Mouse (Mus musculus): ENCODE data around the gene Vps35.

Vps35 gene

DNA sequence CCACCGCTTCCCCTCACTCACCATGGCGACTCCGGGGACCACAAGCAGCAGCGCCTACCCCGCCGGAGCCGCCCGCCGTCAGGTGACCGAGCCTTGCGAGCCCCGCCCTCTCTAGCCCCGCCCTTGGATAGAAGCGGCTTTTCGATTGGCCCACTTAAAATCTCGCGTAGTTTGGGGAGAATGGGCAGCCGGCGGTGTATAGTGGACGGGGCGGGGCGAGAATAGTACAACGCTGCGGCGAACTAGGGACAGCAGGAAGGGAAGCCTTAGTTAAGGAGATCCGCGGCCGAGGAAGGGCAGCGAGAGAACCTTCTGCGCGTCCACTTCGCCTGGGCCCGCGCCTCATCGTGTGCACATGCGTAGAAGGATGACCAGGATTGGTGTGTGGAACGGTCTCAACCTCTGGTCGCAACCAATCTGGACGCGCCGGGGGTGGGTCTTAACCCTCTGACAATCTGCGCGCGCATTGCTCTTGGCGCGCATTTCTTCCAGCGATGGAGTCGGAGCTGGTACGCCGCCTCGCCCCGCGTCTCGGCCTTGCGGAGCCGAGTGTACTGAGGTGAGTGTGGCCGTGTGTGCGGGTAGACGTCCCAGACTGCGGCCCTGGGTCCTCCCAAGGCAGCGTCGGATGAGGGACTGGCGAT is at the start of gene Vps35, which contains the start of gene Orc6:
Gene Vps35, minus strand, starts transcription at position 369 of the 644 bp plus-strand sequence.
Gene Orc6, plus strand, starts transcription at position 199 of the 644 bp plus-strand sequence.
- in situ Hi-C loops (cut with MboI; ENCODE audit: low pct_unique_long_range_greater_than_20kb in 1 of 2, low sequenced_read_pairs in 2 of 2, unreplicated experiment in 1 of 2), result loop anchor here in 1 of 2 experiments (25.0 kb wide), 1 partner anchor 213 kb away; no protein-coding TSS in a partner anchor

DNA sequence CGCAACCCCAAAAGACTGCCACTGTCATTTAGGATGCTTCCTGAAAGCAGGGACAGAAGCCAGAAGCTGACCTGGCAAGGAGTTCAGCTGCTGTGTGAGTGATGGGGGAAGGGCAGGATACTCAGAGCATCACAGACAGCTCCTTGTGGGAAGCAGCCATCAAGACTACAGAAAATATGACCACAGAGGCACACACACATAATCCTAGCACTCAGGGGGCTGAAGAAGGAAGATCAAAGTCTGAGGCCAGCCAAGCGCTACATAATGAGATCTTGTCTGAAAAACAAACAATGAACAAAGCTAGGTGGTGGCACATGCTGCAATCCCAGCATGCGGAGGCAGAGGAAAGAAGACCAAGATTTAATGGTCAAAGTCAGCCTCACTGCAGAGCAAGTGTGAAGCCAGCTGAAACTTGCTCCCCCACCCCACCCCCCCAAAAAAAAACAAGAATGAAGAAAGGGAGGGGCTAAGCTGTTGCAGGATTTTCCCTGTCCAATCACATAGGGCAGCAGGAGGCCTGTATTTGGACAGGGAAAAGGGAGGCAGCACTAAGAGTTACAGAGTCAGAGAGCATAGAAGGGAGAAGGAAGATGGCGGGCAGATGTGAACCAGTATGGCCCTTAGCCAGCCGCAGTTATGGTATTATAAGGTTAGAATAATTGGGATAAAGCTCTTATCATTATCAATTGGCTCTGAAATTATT is 40.4 kb upstream of the Vps35 start:
- in situ Hi-C loops (cut with MboI; ENCODE audit: low pct_unique_long_range_greater_than_20kb in 1 of 2, low sequenced_read_pairs in 2 of 2, unreplicated experiment in 1 of 2), result no loop called here

DNA sequence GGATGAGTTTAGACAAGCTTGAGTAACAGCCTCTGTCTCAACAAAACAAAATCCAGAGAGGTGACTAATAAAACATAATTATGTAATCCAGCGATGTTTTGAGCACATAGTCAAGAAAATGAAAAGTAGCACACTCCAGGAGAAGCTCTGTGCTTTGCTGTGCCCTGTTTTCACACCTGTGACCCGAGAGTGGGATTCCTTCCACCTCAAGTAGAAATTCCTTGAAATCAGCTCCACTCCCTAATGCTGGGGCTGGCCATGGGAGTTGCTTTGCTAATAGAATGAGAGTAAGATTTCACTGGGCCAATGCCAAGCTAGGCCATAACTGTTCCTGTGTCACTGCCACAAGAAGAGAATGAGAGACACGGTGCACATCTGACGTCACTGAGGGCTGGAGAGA is 38.1 kb upstream of the Vps35 start:
- in situ Hi-C loops (cut with MboI; ENCODE audit: low pct_unique_long_range_greater_than_20kb in 1 of 2, low sequenced_read_pairs in 2 of 2, unreplicated experiment in 1 of 2), result no loop called here

DNA sequence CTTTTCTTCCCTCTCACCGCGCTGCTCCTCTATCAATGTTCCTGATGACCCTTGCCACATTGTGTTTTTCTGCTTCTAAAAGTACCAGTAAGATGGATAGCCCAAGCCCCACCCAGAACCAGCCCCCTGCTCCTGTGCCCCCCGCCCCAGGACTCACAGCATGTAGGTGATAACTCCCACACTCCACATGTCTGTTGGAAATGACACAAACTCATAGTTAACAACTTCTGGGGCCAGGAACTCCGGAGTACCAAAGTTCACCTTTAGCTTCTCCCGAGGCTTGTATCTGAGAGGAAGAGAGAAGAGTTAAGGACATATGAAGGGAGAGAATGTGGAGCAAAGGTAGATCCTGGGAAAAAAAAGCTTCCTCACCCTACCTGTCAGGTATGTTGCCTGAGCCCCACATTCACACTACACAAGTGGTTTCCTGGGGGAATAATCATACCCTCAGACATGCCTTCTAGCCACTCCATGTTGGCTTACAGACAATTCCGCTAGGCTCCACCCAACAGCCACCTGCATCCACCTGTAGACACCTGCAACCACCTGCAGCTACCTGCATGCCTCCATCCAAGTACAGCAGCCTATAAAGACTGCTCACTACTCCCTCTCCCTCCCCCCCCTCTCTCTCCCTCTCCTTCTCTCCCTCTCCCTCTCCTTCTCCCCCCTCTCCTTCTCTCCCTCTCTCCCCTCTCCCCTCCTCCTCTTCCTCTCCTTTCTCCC is 36.8 kb upstream of the Vps35 start:
- in situ Hi-C loops (cut with MboI; ENCODE audit: low pct_unique_long_range_greater_than_20kb in 1 of 2, low sequenced_read_pairs in 2 of 2, unreplicated experiment in 1 of 2), result no loop called here

DNA sequence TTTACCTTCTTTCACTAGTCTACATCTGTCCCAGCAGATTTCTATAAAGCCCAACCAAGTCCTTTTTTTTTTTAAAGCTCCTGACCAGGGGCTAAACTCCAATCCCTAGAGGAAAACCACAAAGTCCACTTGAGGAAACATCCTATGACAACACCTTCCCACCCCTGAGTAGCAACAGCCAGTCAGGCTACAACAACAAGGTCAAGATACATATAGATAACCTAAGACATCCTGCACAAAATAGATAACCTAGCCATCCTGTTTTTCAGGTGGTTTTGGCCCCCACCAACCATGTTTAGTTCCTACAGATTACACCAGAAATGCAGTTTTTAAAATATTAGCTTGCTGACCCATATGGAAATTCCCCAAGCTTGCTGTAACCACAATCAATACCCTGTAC is 35.5 kb upstream of the Vps35 start:
- in situ Hi-C loops (cut with MboI; ENCODE audit: low pct_unique_long_range_greater_than_20kb in 1 of 2, low sequenced_read_pairs in 2 of 2, unreplicated experiment in 1 of 2), result no loop called here

DNA sequence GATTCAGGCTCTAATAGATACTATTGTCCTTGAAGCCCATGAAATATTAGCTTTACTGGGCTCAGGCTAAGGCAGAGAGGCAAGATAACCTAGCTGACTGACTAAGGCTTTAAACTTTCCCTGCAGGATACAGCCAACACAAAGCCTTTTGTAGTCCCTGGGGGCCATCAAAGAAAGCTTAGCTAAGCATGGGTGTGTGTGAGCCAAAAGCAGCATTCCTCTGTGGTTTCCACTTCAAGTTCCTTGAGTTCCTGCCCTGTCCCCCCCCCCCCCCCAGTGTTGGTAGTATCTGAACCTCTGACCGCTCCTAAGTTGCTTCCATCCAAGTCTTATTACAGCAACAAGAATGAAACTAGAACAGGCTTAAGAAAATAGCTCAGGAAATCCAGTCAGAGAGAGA is 29.9 kb upstream of the Vps35 start:
- in situ Hi-C loops (cut with MboI; ENCODE audit: low pct_unique_long_range_greater_than_20kb in 1 of 2, low sequenced_read_pairs in 2 of 2, unreplicated experiment in 1 of 2), result no loop called here

DNA sequence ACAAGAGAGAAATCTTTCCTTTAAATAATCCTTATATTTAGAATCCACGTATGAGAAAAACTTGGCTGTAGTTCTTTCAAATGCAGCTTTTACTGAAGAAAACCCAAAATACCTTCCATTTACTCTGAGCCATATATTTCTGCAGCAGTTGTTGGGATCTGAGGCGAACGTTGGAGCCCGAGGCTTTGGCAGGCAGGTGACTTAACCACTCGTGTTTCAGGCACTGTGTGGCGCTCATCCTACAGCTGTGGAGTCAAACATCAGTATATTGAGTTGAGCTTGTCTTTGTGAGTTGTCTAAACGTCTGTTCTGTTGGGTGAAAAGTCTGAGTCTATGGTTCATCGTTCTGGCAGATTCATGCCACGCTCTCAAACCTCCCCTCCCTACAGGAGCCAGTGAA is 27.4 kb upstream of the Vps35 start:
- in situ Hi-C loops (cut with MboI; ENCODE audit: low pct_unique_long_range_greater_than_20kb in 1 of 2, low sequenced_read_pairs in 2 of 2, unreplicated experiment in 1 of 2), result no loop called here

DNA sequence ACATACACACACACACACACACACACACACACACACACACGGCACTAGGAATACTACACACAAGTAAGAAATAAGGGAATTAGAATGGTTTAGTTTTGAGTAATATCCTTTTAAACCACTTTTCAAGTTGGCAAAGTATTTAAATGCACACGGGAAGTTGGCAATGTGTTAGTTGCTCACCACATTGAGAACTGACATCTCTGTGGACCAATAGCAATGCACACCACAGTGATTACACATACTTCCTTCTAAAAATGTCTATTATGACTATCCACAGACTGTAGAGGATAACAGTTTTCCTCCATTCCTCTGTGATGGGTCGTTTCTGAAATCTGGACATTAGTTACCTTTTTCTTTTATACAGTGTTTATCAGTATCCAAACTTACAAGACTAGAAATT is 23.5 kb upstream of the Vps35 start:
- in situ Hi-C loops (cut with MboI; ENCODE audit: low pct_unique_long_range_greater_than_20kb in 1 of 2, low sequenced_read_pairs in 2 of 2, unreplicated experiment in 1 of 2), result no loop called here

DNA sequence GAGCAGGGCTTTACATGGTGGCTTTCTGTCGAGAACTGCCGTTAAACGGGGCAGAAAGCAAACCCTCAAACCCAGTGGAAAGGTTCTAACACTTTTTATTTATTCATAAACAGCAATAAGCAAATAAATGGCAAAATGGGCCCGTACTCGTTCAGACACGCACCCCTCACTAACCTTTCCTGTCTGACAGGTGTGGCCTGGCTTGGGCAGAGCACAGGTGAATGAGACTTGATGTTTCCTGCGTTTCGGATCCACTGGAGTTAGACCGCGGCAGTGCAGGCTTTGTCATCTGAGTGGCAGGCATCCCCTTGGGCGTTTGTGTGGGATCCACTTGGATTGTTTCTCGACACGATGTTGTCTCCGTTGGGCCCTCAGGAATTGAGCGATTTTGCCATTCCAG is 22.4 kb upstream of the Vps35 start:
- in situ Hi-C loops (cut with MboI; ENCODE audit: low pct_unique_long_range_greater_than_20kb in 1 of 2, low sequenced_read_pairs in 2 of 2, unreplicated experiment in 1 of 2), result no loop called here

DNA sequence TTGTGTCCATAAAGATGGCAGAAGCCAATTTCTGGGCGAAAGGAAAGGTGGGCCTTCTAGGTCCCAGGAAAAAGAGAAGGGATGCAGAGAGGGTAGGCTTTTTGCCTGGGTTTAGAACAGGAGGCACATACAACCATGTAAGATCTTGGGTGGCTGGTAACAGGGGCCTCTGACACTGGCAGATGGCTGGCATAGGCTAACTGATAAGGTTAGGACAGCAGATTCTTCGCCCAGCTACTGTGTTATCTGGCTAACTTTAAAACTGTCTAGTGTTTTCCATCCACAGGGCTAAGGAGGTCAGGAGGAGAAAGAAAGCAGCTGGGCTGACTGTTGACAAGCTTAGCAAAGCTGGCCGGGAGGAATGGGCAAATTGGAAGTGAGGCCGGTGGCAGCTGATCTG is 18.9 kb upstream of the Vps35 start:
- in situ Hi-C loops (cut with MboI; ENCODE audit: low pct_unique_long_range_greater_than_20kb in 1 of 2, low sequenced_read_pairs in 2 of 2, unreplicated experiment in 1 of 2), result loop anchor here (5.0 kb wide), 1 partner anchor 79 kb away; no protein-coding TSS in a partner anchor

DNA sequence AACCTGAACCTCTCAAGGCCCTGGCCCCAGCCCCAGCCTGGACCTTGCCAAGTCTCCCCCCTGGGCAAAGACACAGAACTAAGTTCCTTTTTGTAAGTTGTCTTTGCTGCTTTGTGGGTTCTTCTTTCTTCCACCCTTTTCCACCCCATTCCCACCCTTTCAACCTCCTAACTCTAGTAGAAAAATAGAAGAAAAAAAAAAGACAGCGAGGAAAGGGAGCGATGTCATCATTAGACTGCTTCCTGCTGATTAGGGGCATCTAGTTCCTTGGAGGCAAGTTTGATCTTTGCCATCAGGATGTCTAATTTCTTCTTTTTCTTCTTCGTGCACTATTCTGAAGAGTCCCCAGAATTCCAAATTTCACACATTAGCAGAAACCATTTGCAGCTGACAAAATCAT is 13.4 kb upstream of the Vps35 start:
- in situ Hi-C loops (cut with MboI; ENCODE audit: low pct_unique_long_range_greater_than_20kb in 1 of 2, low sequenced_read_pairs in 2 of 2, unreplicated experiment in 1 of 2), result no loop called here

DNA sequence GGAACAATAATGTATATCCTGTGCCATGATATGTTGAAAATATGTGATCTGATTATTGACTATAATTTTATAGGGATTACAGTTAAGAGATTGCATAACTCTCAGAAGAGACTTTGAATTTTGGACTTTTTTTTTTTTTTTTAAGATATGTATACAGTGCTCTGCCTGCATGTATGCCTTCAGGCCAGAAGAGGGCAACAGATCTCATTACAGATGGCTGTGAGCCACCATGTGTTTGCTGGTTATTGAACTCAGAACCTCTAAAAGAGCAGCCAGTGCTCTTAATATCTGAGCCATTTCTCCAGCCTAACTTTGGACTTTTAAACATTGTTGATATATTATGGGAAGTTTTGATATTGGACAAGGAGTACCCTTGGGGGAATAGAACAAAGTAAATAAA is 12.1 kb upstream of the Vps35 start:
- in situ Hi-C loops (cut with MboI; ENCODE audit: low pct_unique_long_range_greater_than_20kb in 1 of 2, low sequenced_read_pairs in 2 of 2, unreplicated experiment in 1 of 2), result no loop called here

DNA sequence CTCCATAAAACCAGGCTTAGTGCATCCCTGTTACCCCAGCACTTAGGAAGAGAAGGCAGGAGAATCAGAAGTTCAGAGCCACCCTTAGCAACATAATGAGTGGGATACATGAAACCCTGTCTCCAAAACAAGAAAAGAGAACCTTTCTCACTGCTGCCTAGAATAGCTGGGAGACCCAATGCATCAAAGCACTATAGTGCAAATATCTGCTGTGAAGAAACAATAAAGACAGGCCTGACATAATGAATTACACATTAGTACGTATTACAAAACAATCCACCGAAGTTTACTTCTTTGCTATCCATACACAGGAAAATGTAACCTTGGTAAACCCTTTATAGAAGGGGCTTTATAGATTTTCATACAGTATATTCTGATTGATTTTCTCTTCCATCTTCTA is 9.0 kb upstream of the Vps35 start:
- in situ Hi-C loops (cut with MboI; ENCODE audit: low pct_unique_long_range_greater_than_20kb in 1 of 2, low sequenced_read_pairs in 2 of 2, unreplicated experiment in 1 of 2), result no loop called here

DNA sequence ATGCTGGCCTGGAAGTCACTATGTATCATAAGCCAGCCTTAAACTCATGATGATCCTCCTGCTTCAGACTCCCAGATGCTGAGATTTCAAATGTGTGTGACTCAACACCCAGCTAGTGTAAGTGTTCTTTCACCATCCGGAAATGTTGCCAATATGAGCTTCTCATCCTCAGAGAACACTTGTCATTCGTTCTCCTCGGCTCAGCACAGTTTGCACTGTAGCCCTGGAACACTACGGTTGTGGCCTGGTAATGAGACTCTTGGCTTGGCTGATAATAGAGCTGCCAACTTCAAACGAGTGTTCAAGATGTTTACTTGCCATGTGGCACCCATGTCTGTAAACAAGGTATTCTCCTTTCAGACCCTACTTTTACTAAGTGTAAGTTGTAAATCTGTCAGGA is 3.9 kb upstream of the Vps35 start:
- in situ Hi-C loops (cut with MboI; ENCODE audit: low pct_unique_long_range_greater_than_20kb in 1 of 2, low sequenced_read_pairs in 2 of 2, unreplicated experiment in 1 of 2), result no loop called here

DNA sequence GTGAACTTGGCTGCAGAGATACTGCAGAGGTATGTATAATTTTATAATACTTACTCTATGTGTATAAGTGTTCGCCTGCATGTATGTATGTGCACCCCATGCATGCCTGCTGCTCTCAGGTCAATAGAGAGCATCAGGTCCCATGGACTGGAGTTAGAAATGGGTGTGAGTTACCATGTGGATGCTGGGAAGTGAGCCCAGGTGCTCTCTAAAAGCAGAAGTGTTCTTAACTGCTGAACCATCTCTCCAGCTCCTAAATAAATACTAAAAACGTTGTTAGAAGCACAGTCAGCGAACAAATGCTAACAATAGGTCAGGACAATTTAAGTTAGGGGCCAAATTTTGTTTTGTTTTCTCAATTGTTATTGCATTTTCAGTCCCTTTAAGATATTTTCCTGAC is 3.3 kb upstream of the Vps35 start:
- in situ Hi-C loops (cut with MboI; ENCODE audit: low pct_unique_long_range_greater_than_20kb in 1 of 2, low sequenced_read_pairs in 2 of 2, unreplicated experiment in 1 of 2), result no loop called here

DNA sequence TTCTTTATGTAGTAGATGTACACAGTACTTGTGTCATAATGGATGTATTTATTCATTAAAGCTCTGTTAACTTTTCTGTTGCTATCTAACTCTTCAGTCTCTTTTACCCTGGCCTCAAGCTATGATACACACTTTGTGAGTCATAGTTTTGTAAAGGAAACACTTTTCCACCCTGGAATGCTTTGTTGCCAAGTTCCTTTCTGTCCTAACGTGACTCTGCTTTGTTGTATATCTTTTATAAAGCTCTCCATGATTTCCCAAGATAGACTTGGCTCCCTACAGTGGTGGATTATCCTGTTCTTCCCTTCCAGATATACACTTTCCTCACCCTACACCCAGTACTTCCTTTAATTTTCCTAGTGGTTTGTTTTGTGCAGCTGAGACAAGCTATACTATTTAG is 2.3 kb upstream of the Vps35 start:
- in situ Hi-C loops (cut with MboI; ENCODE audit: low pct_unique_long_range_greater_than_20kb in 1 of 2, low sequenced_read_pairs in 2 of 2, unreplicated experiment in 1 of 2), result no loop called here

DNA sequence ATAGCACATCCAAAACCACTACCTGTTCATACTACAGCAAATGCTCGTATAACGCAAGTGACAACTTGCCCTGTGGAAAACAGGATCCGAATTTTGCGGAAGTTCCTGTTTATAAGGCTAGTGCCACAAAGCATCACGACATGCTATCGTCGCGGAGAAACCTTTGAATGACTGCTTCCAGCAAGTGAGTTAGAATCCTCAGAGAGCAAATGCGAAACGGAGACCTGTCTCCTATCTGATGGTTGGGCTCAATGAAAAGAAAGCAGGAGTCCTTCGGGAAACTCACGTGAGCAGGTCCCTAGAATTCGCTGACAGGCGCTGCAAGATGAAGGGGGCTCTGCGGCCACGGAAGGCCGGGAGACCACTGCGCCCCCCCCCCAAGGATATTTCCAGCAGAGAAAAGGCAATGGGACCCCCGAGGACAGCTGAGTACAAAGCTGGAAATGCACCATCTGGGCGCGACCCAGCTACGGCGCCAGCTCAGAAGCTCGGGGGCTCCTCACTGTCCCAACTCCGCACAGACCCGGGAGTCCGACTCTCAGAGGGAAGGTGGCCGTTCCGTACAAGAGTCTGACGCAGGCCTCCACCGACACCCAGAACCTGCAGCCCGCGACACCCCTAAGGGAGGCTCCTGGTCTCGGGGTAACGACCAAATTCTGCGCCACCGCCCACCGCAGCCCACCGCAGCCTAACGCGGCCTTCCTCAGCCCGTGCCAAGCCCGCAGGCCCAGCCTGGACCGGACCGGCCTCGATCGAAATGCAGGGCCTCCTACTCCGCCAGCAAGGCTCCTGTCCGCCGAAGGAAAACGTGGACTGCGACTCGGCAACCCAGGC is 785 bp downstream of the Vps35 start:
- in situ Hi-C loops (cut with MboI; ENCODE audit: low pct_unique_long_range_greater_than_20kb in 1 of 2, low sequenced_read_pairs in 2 of 2, unreplicated experiment in 1 of 2), result loop anchor here in 1 of 2 experiments (25.0 kb wide), 1 partner anchor 213 kb away; no protein-coding TSS in a partner anchor

DNA sequence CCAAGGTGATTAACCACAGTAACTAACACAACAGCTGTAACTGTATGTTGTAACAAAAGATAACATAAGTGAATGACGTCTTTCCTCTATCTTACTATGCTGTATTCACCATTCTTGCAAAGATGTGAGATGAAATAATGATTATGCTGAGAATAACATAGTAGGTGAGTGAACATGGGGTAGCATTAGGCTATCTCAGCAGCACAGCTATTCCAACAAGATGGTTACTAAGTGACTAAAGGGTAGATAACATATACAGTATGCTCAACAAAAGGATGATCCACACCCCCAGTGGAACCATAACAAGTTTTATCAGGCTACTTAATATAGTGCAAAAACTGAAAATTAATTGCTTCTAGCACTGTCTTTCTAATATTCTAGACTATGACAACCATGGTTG is 12.8 kb downstream of the Vps35 start:
- in situ Hi-C loops (cut with MboI; ENCODE audit: low pct_unique_long_range_greater_than_20kb in 1 of 2, low sequenced_read_pairs in 2 of 2, unreplicated experiment in 1 of 2), result loop anchor here (10.0 to 25.0 kb wide), 2 partner anchors 225 to 248 kb away; no protein-coding TSS in a partner anchor

DNA sequence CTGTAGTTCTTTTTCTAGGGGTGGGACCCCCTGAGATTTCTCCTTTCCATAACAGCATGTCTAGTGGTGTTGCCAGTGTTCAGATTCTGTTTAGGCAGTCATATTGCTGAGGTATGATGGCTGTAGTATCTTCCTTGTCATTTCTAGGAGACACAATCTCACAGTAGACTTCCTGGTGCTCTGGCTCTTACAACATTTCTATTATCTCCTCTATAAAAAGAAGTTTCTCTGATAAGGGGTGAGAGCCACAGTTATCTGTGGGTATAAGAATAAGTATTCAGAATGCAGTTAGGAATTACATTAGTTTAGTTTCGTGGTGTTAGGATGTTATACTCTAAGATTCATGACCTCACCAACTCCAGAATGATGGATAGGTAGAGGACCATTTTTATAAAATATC is 72.3 kb downstream of the Vps35 start:
- in situ Hi-C loops (cut with MboI; ENCODE audit: low pct_unique_long_range_greater_than_20kb in 1 of 2, low sequenced_read_pairs in 2 of 2, unreplicated experiment in 1 of 2), result no loop called here

All from mouse embryonic stem cell (cell line).